Mouse (Mus musculus) liver, embryonic 15.5 days (tissue): ENCODE results near the gene Pomp. TPM values are rescaled to one million over a fixed set of nuclear protein-coding genes. Genes with fewer than 3 reads are reported as not detected.

Source experiments
- ATAC-seq: fragments of 200-750 bp; cut with Nextera tagmentation; 2 replicates; pipeline ENCODE4 v1.8.0; 2017; ENCODE audit warnings: moderate number of reproducible peaks, mild to moderate bottlenecking, moderate library complexity; ENCODE audit not compliant: insufficient read depth
- H3K27ac ChIP-seq: fragments of 300-500 bp; sonication (generic); replicated peaks from 2 replicates; pipeline ENCODE4 v1.5.1; 2015; ENCODE audit warnings: mild to moderate bottlenecking, inconsistent platforms
- H3K27me3 ChIP-seq: fragments of 300-500 bp; sonication (generic); 2 replicates; pipeline ENCODE4 v1.6.1; 2015; ENCODE audit warnings: mild to moderate bottlenecking, inconsistent platforms
- H3K36me3 ChIP-seq: fragments of 300-500 bp; sonication (generic); replicated peaks from 2 replicates; pipeline ENCODE4 v1.6.1; 2015; ENCODE audit warnings: moderate library complexity, mild to moderate bottlenecking, inconsistent platforms
- H3K4me1 ChIP-seq: fragments of 300-500 bp; sonication (generic); replicated peaks from 2 replicates; pipeline ENCODE4 v1.6.1; 2015; ENCODE audit warnings: inconsistent platforms
- H3K4me2 ChIP-seq: fragments of 300-500 bp; sonication (generic); 2 replicates; pipeline ENCODE4 v1.6.1; 2015; ENCODE audit warnings: moderate library complexity, mild to moderate bottlenecking, inconsistent platforms
- H3K4me3 ChIP-seq: fragments of 300-500 bp; sonication (generic); replicated peaks from 2 replicates; pipeline ENCODE4 v1.5.1; 2015; ENCODE audit warnings: mild to moderate bottlenecking, inconsistent platforms
- H3K9ac ChIP-seq: fragments of 300-500 bp; sonication (generic); 2 replicates; pipeline ENCODE4 v1.6.1; 2015; ENCODE audit warnings: moderate library complexity, mild to moderate bottlenecking, inconsistent platforms
- H3K9me3 ChIP-seq: fragments of 300-500 bp; sonication (generic); replicated peaks from 2 replicates; pipeline ENCODE4 v1.6.1; 2016; ENCODE audit warnings: inconsistent platforms
- WGBS: fragments of 180-500 bp; shearing (Covaris S2); methylation state at CpG from one replicate; pipeline ENCODE4 v1.1.7; 2015; ENCODE audit warnings: mixed read lengths; ENCODE audit not compliant: insufficient replicate concordance; 5-methylcytosine and 5-hydroxymethylcytosine counted together
- polyA plus RNA-seq: library from polyadenylated mRNA; unstranded; fragments of >200 nt; fragmentation: Nextera tagmentation; extraction: Ambion mirVana; gene quantifications from 2 replicates; pipeline ENCODE4 v1.2.1, GENCODE M21; 2015

Pomp gene
- polyA plus RNA-seq, 1 experiment from 2014 or later = 209 TPM

- H3K4me3 ChIP-seq = no peak overlapping the region
- peaks cover 7% of the 10 kb centered on the region for H3K4me1 ChIP-seq
Observed at GRCm38 (mm10) chr5:147826091-147826490, 34.2 kb upstream of the Pomp start.

GRCm38 (mm10) chr5:147826546-147826945 lies 33.7 kb upstream of the Pomp start:
- Histone ChIP-seq H3K4me1 (peaks cover 7% of the 10 kb centered on the region), H3K9me3 (no peaks in the 10 kb centered on the region), H3K36me3 (no peaks in the 10 kb centered on the region), H3K4me2 (no peak overlapping the region), H3K4me3 (no peak overlapping the region), H3K27ac (no peak overlapping the region), H3K9ac (no peak overlapping the region), H3K27me3 (0 out of 2 replicates have a peak, but pooled peaks cover 3% of the 10 kb centered on the region)
- 31% methylated on average over 5 of the region's 5 CpGs for WGBS
- ATAC-seq = no peak

More at GRCm38 (mm10) chr5:147826091-147826490, 34.2 kb upstream of the Pomp start:
- 43% methylated on average over 9 of the region's 9 CpGs for WGBS
- ATAC-seq = no peak
- 0 out of 2 replicates have a peak, but pooled peaks cover 3% of the 10 kb centered on the region for H3K27me3 ChIP-seq
- H3K36me3 ChIP-seq = no peaks in the 10 kb centered on the region
- H3K9ac ChIP-seq = no peak overlapping the region
- no peak overlapping the region for H3K27ac ChIP-seq
- H3K9me3 ChIP-seq = no peaks in the 10 kb centered on the region
- no peak overlapping the region for H3K4me2 ChIP-seq

GRCm38 (mm10) chr5:147828846-147829245 lies 31.4 kb upstream of the Pomp start:
- no peak overlapping the region for H3K4me3 ChIP-seq
- peaks cover 7% of the 10 kb centered on the region for H3K27me3 ChIP-seq
- no peaks in the 10 kb centered on the region for H3K36me3 ChIP-seq
- H3K27ac ChIP-seq = no peak overlapping the region
- H3K9ac ChIP-seq = no peak overlapping the region
- 76% methylated on average over 8 of the region's 8 CpGs for WGBS
- H3K9me3 ChIP-seq = no peaks in the 10 kb centered on the region
- H3K4me1 ChIP-seq = peaks cover 7% of the 10 kb centered on the region
- no peak for ATAC-seq
- no peak overlapping the region for H3K4me2 ChIP-seq

- H3K27ac ChIP-seq = no peak overlapping the region
- no peak for ATAC-seq
- H3K9me3 ChIP-seq = no peaks in the 10 kb centered on the region
- H3K4me3 ChIP-seq = no peak overlapping the region
- no peak overlapping the region for H3K9ac ChIP-seq
- WGBS = 36% methylated on average over 14 of the region's 14 CpGs
- no peaks in the 10 kb centered on the region for H3K36me3 ChIP-seq
- H3K4me2 ChIP-seq = no peak overlapping the region
- H3K4me1 ChIP-seq = no peaks in the 10 kb centered on the region
- peaks cover 24% of the 10 kb centered on the region for H3K27me3 ChIP-seq
Observed at GRCm38 (mm10) chr5:147832842-147833241, 27.4 kb upstream of the Pomp start.

GRCm38 (mm10) chr5:147834841-147835500 lies 25.3 kb upstream of the Pomp start:
- ATAC-seq = no peak
- Histone ChIP-seq H3K4me1 (no peaks in the 10 kb centered on the region), H3K27me3 (peaks cover 24% of the 10 kb centered on the region), H3K36me3 (no peaks in the 10 kb centered on the region), H3K27ac (no peak overlapping the region), H3K9me3 (no peaks in the 10 kb centered on the region), H3K4me2 (no peak overlapping the region), H3K4me3 (no peak overlapping the region), H3K9ac (no peak overlapping the region)
- 16% methylated on average over 17 of the region's 17 CpGs for WGBS

GRCm38 (mm10) chr5:147839418-147839817 lies 20.8 kb upstream of the Pomp start:
- H3K4me3 ChIP-seq = no peak overlapping the region
- H3K4me1 ChIP-seq = no peaks in the 10 kb centered on the region
- H3K9me3 ChIP-seq = no peaks in the 10 kb centered on the region
- 53% methylated on average over 12 of the region's 12 CpGs for WGBS
- ATAC-seq = no peak
- no peak overlapping the region for H3K4me2 ChIP-seq
- no peak overlapping the region for H3K9ac ChIP-seq
- peaks cover 16% of the 10 kb centered on the region; the same call in 1 of the 2 replicates for H3K27me3 ChIP-seq
- H3K27ac ChIP-seq = no peak overlapping the region
- no peaks in the 10 kb centered on the region for H3K36me3 ChIP-seq

- H3K27ac ChIP-seq = no peak overlapping the region
- H3K9me3 ChIP-seq = no peaks in the 10 kb centered on the region
- no peaks in the 10 kb centered on the region for H3K36me3 ChIP-seq
- 58% methylated on average over 7 of the region's 7 CpGs for WGBS
- no peak overlapping the region for H3K9ac ChIP-seq
- H3K4me2 ChIP-seq = no peak overlapping the region
- H3K4me1 ChIP-seq = no peaks in the 10 kb centered on the region
- H3K4me3 ChIP-seq = no peak overlapping the region
- H3K27me3 ChIP-seq = no peaks in the 10 kb centered on the region
- no peak for ATAC-seq
Observed at GRCm38 (mm10) chr5:147843340-147843739, 16.9 kb upstream of the Pomp start.

- no peaks in the 10 kb centered on the region for H3K36me3 ChIP-seq
- ATAC-seq = no peak
- WGBS = 43% methylated on average over 3 of the region's 3 CpGs
- H3K9ac ChIP-seq = no peak overlapping the region
- no peak overlapping the region for H3K4me2 ChIP-seq
- no peaks in the 10 kb centered on the region for H3K27me3 ChIP-seq
- H3K9me3 ChIP-seq = no peaks in the 10 kb centered on the region
- H3K4me1 ChIP-seq = no peaks in the 10 kb centered on the region
- H3K27ac ChIP-seq = no peak overlapping the region
- H3K4me3 ChIP-seq = no peak overlapping the region
Observed at GRCm38 (mm10) chr5:147845319-147845718, 14.9 kb upstream of the Pomp start.

GRCm38 (mm10) chr5:147847361-147847760 lies 12.9 kb upstream of the Pomp start:
- Histone ChIP-seq H3K27me3 (peaks cover 6% of the 10 kb centered on the region), H3K9ac (no peak overlapping the region), H3K4me3 (no peak overlapping the region), H3K4me2 (no peak overlapping the region), H3K27ac (no peak overlapping the region), H3K4me1 (no peaks in the 10 kb centered on the region), H3K9me3 (no peaks in the 10 kb centered on the region), H3K36me3 (no peaks in the 10 kb centered on the region)
- no peak for ATAC-seq
- WGBS = 80% methylated on average over 5 of the region's 5 CpGs

- Histone ChIP-seq H3K36me3 (no peaks in the 10 kb centered on the region), H3K4me3 (no peak overlapping the region), H3K9me3 (no peaks in the 10 kb centered on the region), H3K27me3 (peaks cover 7% of the 10 kb centered on the region), H3K27ac (no peak overlapping the region), H3K4me1 (no peaks in the 10 kb centered on the region), H3K9ac (no peak overlapping the region), H3K4me2 (no peak overlapping the region)
- WGBS = 18% methylated on average over 16 of the region's 16 CpGs
- no peak for ATAC-seq
Observed at GRCm38 (mm10) chr5:147848164-147848863, 11.9 kb upstream of the Pomp start.

- Histone ChIP-seq H3K4me2 (no peak overlapping the region), H3K27me3 (peaks cover 7% of the 10 kb centered on the region), H3K4me1 (no peaks in the 10 kb centered on the region), H3K36me3 (no peaks in the 10 kb centered on the region), H3K27ac (no peak overlapping the region), H3K9me3 (no peaks in the 10 kb centered on the region), H3K4me3 (no peak overlapping the region), H3K9ac (no peak overlapping the region)
- ATAC-seq = no peak
- 33% methylated on average over 7 of the region's 7 CpGs for WGBS
Observed at GRCm38 (mm10) chr5:147850194-147850593, 10.1 kb upstream of the Pomp start.
